Mouse (Mus musculus) ES-E14 (cell line): ENCODE measurements around the gene Arf5. TPM values are rescaled to one million over a fixed set of nuclear protein-coding genes. Genes with fewer than 3 reads are reported as not detected.

ENCODE experiments used
- DNase-seq: peaks from one replicate; pipeline ENCODE4 v3.0.0-alpha.2; 2013; ENCODE audit warnings: low read depth, low spot score
- H3K27ac ChIP-seq: 2 replicates; pipeline ENCODE4 v1.5.1; 2012; ENCODE audit warnings: low read depth, mild to moderate bottlenecking, low read length, moderate library complexity, mixed read lengths; ENCODE audit not compliant: poor library complexity, insufficient read depth, severe bottlenecking
- H3K36me3 ChIP-seq: 2 replicates; pipeline ENCODE4 v1.6.1; 2012; ENCODE audit warnings: mild to moderate bottlenecking, low read length, moderate library complexity, mixed read lengths; ENCODE audit not compliant: control insufficient read depth, poor library complexity, insufficient read depth, severe bottlenecking
- H3K4me1 ChIP-seq, 2 experiments: fragments of 150-350 bp in 1 of 2; sonication (generic) in 1 of 2; 2 replicates each; pipeline ENCODE4 v1.6.1; 2012; ENCODE audit warnings: low read length in 2 of 2, mild to moderate bottlenecking in 1 of 2, mixed read lengths in 1 of 2; ENCODE audit not compliant: control insufficient read depth in 2 of 2, insufficient read depth in 2 of 2, poor library complexity in 1 of 2
- H3K4me3 ChIP-seq, 2 experiments: fragments of 150-350 bp in 1 of 2; sonication (generic) in 1 of 2; 2 replicates each; pipeline ENCODE4 v1.5.1; 2012; ENCODE audit warnings: low read length in 2 of 2, low read depth in 1 of 2, mild to moderate bottlenecking in 1 of 2, mixed read lengths in 1 of 2; ENCODE audit not compliant: insufficient read depth in 1 of 2, poor library complexity in 1 of 2, severe bottlenecking in 1 of 2
- H3K9ac ChIP-seq: 2 replicates; pipeline ENCODE4 v1.6.1; 2012; ENCODE audit warnings: low read depth, mild to moderate bottlenecking, low read length, mixed read lengths; ENCODE audit not compliant: poor library complexity, insufficient read depth, severe bottlenecking
- H3K9me3 ChIP-seq: fragments of 150-350 bp; sonication (generic); 2 replicates; pipeline ENCODE4 v1.6.1; 2012; ENCODE audit warnings: low read depth, mild to moderate bottlenecking, low read length; ENCODE audit not compliant: control insufficient read depth, insufficient read depth
- CHD2 ChIP-seq: IDR thresholded peaks from 2 replicates; pipeline ENCODE4 v1.6.1; 2014; ENCODE audit warnings: mild to moderate bottlenecking, low read depth, low read length, inconsistent platforms
- HCFC1 ChIP-seq: IDR thresholded peaks from 2 replicates; pipeline ENCODE4 v1.6.1; 2012; ENCODE audit warnings: low read length, inconsistent platforms, borderline replicate concordance; ENCODE audit not compliant: insufficient read depth
- MAFK ChIP-seq: IDR thresholded peaks from 2 replicates; pipeline ENCODE4 v1.6.1; 2014; ENCODE audit warnings: mild to moderate bottlenecking, low read depth, low read length, inconsistent platforms; ENCODE audit not compliant: insufficient read depth
- ZC3H11A ChIP-seq: IDR thresholded peaks from 2 replicates; pipeline ENCODE4 v1.6.1; 2012; ENCODE audit warnings: low read depth, mild to moderate bottlenecking, inconsistent platforms, low read length, borderline replicate concordance
- ZNF384 ChIP-seq: IDR thresholded peaks from 2 replicates; pipeline ENCODE4 v1.6.1; 2012; ENCODE audit warnings: low read depth, low read length, inconsistent platforms
- in situ Hi-C, 2 experiments: fragments of 600-800 bp; cut with MboI; formaldehyde crosslinking; loops; one replicate each; pipeline ENCODE4 v1.15.1; 2025; ENCODE audit warnings: low sequenced_read_pairs in 2 of 2, inconsistent platforms in 1 of 2; ENCODE audit not compliant: unreplicated experiment in 2 of 2
- total RNA-seq: library from RNA; depleted of rRNA; stranded (reverse); fragments of 300-350 nt; gene quantifications from 2 replicates; pipeline ENCODE4 v1.2.3, GENCODE M21; 2012

Arf5 gene
- total RNA-seq, 1 experiment: 70.1 TPM

DNA sequence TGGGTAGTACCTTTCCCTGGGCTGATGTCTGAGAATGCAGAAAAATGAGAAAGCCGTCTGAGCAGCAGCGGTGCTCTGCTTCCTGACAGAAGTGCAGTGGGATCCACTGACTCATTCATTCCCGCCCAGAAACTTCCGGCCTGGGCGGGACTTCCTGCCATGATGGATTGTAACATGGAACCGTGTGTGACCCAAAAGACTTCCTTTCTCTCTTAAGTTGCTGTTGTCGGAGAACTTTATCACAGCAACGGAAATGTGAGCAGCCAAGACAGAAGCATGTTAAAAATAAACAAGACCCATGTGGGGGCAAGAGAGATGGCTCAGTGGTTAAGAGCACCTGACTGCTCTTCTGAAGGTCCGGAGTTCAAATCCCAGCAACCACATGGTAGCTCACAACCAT is 13.3 kb upstream of the Arf5 start:
- Histone ChIP-seq H3K27ac (no peak overlapping the region), H3K4me3 (0 out of 4 replicates have a peak overlapping the region, but pooled peaks of 1 of the 2 experiments have one; percentile 32), H3K9me3 (no peaks in the 10 kb centered on the region), H3K9ac (no peak overlapping the region), H3K4me1 (peaks cover 0 to 2% of the 10 kb centered on the region in 2 experiments; a peak in 1 of 4 replicates), H3K36me3 (no peaks in the 10 kb centered on the region)
- no peak for DNase-seq
- no peak for TF ChIP-seq ZC3H11A
- TF ChIP-seq HCFC1: no peak
- no peak for TF ChIP-seq ZNF384
- TF ChIP-seq MAFK: no peak
- TF ChIP-seq CHD2: no peak
- in situ Hi-C loops: no loop called here

DNA sequence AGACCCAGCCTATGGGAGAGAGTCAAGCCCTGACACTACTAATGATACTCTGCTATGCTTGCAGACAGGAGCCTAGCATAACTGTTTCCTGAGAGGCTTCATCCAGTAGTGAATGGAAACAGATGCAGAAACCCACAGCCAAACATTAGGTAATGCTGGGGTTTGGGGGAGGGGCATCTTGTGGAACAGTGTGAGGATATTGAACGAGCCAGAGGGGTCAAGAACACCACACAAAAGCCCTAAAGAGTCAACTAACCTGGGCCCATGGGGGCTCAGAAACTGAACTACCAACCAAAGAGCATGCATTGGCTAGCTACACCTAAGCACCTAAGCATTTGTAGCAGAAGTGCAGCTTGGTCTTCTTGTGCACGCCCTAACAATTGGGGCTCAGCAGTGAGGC is 12.1 kb upstream of the Arf5 start:
- H3K4me1 ChIP-seq: peaks cover 0 to 2% of the 10 kb centered on the region in 2 experiments; a peak in 1 of 4 replicates
- H3K4me3 ChIP-seq: no peak overlapping the region
- H3K9me3 ChIP-seq: no peaks in the 10 kb centered on the region
- no peaks in the 10 kb centered on the region; the same call in 1 of the 2 replicates for H3K36me3 ChIP-seq
- no peak for DNase-seq
- in situ Hi-C loops: no loop called here
- TF ChIP-seq ZC3H11A: no peak
- no peak for TF ChIP-seq CHD2
- TF ChIP-seq HCFC1: no peak
- TF ChIP-seq ZNF384: no peak
- H3K27ac ChIP-seq: no peak overlapping the region
- no peak overlapping the region for H3K9ac ChIP-seq

DNA sequence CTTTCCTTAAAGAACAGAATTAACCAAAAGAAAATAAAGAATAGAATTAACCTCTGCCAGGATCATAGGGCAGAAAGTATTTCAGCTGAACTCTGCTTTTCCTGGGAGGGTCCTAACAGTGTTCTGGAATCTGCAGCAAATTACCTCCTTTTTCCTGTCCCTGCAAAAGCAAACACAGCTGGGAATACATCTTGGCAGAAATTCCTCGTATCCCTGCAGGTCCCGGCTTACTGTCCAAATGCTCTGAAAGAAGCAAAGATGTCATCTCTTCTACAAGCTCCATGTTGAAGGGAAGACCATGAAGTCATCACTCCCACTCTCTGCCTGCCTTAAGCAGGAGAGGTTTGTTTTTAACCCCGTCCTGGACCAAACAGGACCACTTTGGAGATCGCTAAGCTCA is 6.4 kb upstream of the Arf5 start:
- Histone ChIP-seq H3K4me3 (no peak overlapping the region), H3K9ac (no peak overlapping the region), H3K27ac (no peak overlapping the region), H3K36me3 (peaks cover 10% of the 10 kb centered on the region), H3K9me3 (no peaks in the 10 kb centered on the region), H3K4me1 (peaks cover 2 to 6% of the 10 kb centered on the region in 2 experiments; a peak in 1 of 4 replicates)
- DNase-seq: no peak
- no peak for TF ChIP-seq ZNF384
- no peak for TF ChIP-seq MAFK
- TF ChIP-seq HCFC1: no peak
- no peak for TF ChIP-seq CHD2
- no peak for TF ChIP-seq ZC3H11A
- in situ Hi-C loops: no loop called here

DNA sequence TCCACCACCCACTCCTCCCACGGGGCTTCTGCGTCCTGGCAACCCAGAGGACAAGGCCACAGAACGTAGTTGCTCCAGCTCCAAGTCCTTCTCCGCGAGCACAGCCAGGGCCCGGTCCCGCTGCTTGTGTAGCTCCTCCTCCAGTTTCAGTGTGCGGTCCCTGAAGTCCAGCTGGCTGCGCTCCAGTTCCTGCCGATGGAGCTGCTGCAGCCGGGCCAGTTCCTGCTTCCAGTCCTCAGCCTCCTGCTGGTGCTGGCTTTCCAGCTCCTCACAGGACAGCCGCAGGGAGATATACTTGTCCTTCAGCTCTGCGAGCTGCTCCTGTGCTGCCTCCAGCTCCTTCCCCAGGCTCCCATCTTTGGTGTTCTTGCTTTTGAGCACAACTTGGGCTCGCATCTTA is 4.9 kb upstream of the Arf5 start:
- Histone ChIP-seq H3K9ac (no peak overlapping the region), H3K27ac (no peak overlapping the region), H3K9me3 (no peaks in the 10 kb centered on the region), H3K36me3 (peaks cover 10% of the 10 kb centered on the region), H3K4me1 (peaks cover 2 to 6% of the 10 kb centered on the region in 2 experiments; a peak in 1 of 4 replicates), H3K4me3 (0 out of 4 replicates have a peak overlapping the region, but pooled peaks of 1 of the 2 experiments have one; percentile 2)
- no peak for DNase-seq
- TF ChIP-seq ZC3H11A: no peak
- TF ChIP-seq MAFK: no peak
- TF ChIP-seq ZNF384: no peak
- no peak for TF ChIP-seq HCFC1
- no peak for TF ChIP-seq CHD2
- in situ Hi-C loops: no loop called here

DNA sequence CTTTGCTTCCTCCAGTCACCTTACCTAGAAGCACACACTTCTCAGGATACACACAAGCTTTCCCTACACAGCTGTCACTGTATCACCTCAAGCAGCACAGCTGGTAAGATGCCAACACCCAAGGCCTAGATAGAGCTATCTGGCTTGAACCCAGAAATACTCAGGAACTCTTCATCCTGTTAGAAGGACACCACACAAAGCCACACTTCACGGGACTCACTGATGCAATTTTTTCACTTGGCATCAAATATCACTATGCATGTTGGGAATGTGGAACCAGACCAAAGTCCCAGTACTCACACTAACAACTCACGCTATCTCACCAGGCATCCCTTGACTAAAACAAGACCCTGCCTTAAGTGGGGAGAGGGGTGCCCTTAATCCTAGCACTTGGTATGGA is 3.7 kb upstream of the Arf5 start:
- Histone ChIP-seq H3K36me3 (peaks cover 10% of the 10 kb centered on the region), H3K27ac (no peak overlapping the region), H3K4me3 (no peak overlapping the region), H3K4me1 (peaks cover 2 to 7% of the 10 kb centered on the region in 2 experiments; a peak in 1 of 4 replicates), H3K9me3 (no peaks in the 10 kb centered on the region), H3K9ac (no peak overlapping the region)
- TF ChIP-seq ZNF384: no peak
- TF ChIP-seq CHD2: no peak
- no peak for TF ChIP-seq MAFK
- TF ChIP-seq HCFC1: no peak
- no peak for DNase-seq
- in situ Hi-C loops: no loop called here
